Mouse (Mus musculus): Measurements from ENCODE around the gene Fyb. TPM values are rescaled to one million over a fixed set of nuclear protein-coding genes. Genes with fewer than 3 reads are reported as not detected.

The Fyb gene
- polyA plus RNA-seq, 1 experiment from 2014 or later, result 7.9 TPM

DNA sequence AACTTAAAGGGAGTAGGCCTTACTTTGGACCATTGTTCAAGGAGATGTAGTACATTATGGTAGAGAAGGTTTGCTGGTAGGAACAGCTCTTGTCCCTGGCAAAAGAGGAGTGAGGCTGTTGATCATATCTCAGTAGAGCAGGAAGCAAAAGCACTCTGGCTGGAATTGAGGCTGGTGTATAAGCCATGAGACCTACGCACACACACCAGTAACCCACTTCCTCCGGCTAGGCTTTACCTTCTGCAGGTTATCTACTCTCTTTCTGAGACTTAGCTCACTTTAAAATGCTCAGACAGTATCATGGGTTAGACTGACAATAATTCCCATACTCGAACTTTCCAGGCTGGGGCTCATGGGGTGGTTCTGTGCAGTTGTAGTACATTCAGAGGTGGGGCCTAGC, 2.7 kb downstream of the Fyb start:
- H3K9me3 ChIP-seq (ENCODE audit: control insufficient read depth, low read length), result no peaks in the 10 kb centered on the region
- no peak overlapping the region for H3K4me3 ChIP-seq (ENCODE audit: low read length)
- no peaks in the 10 kb centered on the region for H3K36me3 ChIP-seq (ENCODE audit: control insufficient read depth, insufficient read depth, low read length)
- no peak overlapping the region for H3K27ac ChIP-seq (ENCODE audit: low read length)
- 85% methylated on average over 3 of the region's 3 CpGs for WGBS
- ATAC-seq (ENCODE audit: low read depth), result no peak
- H3K4me2 ChIP-seq (ENCODE audit: low read depth, low read length), result no peak overlapping the region
- no peaks in the 10 kb centered on the region for H3K27me3 ChIP-seq (ENCODE audit: control insufficient read depth, insufficient read depth, low read depth, low read length)
- H3K9ac ChIP-seq (ENCODE audit: low read length), result no peak overlapping the region
- H3K4me1 ChIP-seq (replicated peaks; ENCODE audit: control insufficient read depth, insufficient read depth, low read length), result no peaks in the 10 kb centered on the region

DNA sequence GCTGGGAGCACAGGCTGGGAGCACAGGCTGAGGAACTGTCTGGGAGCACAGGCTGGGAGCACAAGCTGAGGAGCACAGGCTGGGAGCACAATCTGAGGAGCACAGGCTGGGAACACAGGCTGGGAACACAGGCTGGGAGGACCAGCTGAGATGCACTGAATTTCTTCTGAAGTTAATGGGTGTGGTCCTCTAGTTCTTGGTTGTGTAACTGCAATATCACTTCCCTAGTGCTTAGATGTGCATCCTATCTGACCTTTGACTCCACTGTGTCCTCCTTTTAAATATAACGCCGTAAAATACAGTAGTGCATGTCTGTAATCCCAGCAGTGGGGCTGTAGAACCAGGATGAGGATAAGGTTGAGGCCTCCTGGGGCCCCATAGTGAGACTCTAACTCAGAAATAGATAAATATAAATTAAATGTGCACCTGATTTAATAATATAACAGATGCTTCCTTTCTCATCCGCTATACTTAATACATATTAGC, 11.2 kb downstream of the Fyb start:
- ATAC-seq (ENCODE audit: low read depth), result no peak
- no peak overlapping the region for H3K9ac ChIP-seq (ENCODE audit: low read length)
- no peaks in the 10 kb centered on the region for H3K27me3 ChIP-seq (ENCODE audit: control insufficient read depth, insufficient read depth, low read depth, low read length)
- H3K9me3 ChIP-seq (ENCODE audit: control insufficient read depth, low read length), result no peaks in the 10 kb centered on the region
- H3K36me3 ChIP-seq (ENCODE audit: control insufficient read depth, insufficient read depth, low read length), result no peaks in the 10 kb centered on the region
- no peak overlapping the region for H3K4me3 ChIP-seq (ENCODE audit: low read length)
- no peak overlapping the region for H3K27ac ChIP-seq (ENCODE audit: low read length)
- no peak overlapping the region for H3K4me2 ChIP-seq (ENCODE audit: low read depth, low read length)
- no peaks in the 10 kb centered on the region for H3K4me1 ChIP-seq (replicated peaks; ENCODE audit: control insufficient read depth, insufficient read depth, low read length)
- WGBS, result 83% methylated on average over 3 of the region's 3 CpGs

DNA sequence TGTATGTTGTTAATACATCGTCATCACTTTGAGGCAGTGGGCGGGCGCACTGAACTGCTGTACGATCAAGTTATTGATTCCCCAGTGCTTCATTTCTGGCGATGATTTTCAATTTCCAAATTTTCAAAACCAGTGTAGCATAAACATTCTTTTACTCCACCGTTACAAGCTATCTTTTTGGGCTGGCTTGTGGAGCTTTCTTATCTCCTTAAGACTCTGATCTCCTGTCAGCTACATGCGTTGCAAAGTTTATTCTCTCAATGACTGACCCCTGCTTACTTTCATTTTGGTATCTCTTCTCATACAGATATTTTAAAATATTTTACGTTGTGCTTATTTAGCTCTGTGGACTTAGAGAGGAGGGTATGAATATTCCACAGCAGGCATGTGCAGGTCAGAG, 11.9 kb downstream of the Fyb start:
- Histone ChIP-seq H3K36me3 (ENCODE audit: control insufficient read depth, insufficient read depth, low read length) (no peaks in the 10 kb centered on the region), H3K4me2 (ENCODE audit: low read depth, low read length) (no peak overlapping the region), H3K27me3 (ENCODE audit: control insufficient read depth, insufficient read depth, low read depth, low read length) (no peaks in the 10 kb centered on the region), H3K9me3 (ENCODE audit: control insufficient read depth, low read length) (no peaks in the 10 kb centered on the region), H3K9ac (ENCODE audit: low read length) (no peak overlapping the region), H3K4me1 (replicated peaks; ENCODE audit: control insufficient read depth, insufficient read depth, low read length) (no peaks in the 10 kb centered on the region), H3K4me3 (ENCODE audit: low read length) (no peak overlapping the region), H3K27ac (ENCODE audit: low read length) (no peak overlapping the region)
- 57% methylated on average over 8 of the region's 8 CpGs for WGBS
- ATAC-seq (ENCODE audit: low read depth), result no peak

DNA sequence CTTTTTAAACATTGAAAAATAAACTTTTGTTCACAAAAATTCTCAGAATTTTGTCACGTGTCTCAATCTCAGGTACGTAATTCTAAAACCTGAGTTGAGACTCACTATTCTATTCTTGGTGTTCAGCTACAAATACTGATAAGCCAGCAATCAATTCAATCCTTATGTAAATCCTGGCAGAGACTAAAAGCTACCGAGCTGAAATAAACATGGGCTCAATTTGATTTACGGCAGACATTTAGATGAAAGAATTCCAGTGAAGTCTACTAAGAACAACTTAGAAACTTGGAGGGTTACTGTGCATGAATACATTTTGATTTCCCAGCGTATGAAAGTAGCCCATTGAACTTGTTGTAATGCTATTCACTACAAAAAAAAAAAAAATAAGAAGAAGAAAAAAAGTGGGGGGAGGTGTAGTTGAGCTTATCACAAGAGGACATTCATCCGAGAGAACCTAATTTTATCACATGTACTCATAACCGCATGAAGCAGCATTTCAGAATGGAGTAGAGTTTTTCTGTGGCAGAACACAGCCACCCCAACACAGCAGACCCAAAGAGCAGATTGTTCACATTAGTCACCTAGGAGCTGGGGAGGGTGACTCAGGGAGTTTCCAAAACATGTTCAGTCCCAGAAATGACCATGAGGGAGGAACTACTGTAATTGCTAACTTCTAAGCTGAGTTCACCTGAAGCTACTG, 17.1 kb downstream of the Fyb start:
- Histone ChIP-seq H3K4me3 (ENCODE audit: low read length) (no peak overlapping the region), H3K4me2 (ENCODE audit: low read depth, low read length) (no peak overlapping the region), H3K27ac (ENCODE audit: low read length) (no peak overlapping the region), H3K9me3 (ENCODE audit: control insufficient read depth, low read length) (no peaks in the 10 kb centered on the region), H3K4me1 (replicated peaks; ENCODE audit: control insufficient read depth, insufficient read depth, low read length) (no peaks in the 10 kb centered on the region), H3K9ac (ENCODE audit: low read length) (no peak overlapping the region), H3K36me3 (ENCODE audit: control insufficient read depth, insufficient read depth, low read length) (no peaks in the 10 kb centered on the region), H3K27me3 (ENCODE audit: control insufficient read depth, insufficient read depth, low read depth, low read length) (no peaks in the 10 kb centered on the region)
- no peak for ATAC-seq (ENCODE audit: low read depth)
- 29% methylated on average over 7 of the region's 7 CpGs for WGBS

DNA sequence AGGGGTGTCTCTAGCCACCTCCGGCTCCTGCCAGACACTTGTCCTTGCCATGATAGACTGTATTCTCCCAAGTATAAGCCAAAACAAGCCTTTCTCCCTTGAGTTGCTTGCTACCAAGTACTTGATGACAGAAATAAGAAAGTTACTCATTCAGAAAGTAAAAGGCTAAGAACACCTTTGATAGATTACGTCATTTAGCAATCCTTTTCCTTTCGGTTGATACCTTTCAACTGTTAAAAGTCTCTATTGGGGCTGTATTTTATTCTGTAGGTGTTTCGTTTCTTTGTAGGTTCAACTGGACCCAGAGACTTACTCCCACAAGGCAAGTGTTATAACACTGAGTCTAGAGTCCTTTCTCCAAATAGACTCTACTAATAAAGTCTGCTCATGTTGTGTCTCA, 26.3 kb downstream of the Fyb start:
- ATAC-seq (ENCODE audit: low read depth), result no peak
- Histone ChIP-seq H3K36me3 (ENCODE audit: control insufficient read depth, insufficient read depth, low read length) (no peaks in the 10 kb centered on the region), H3K9ac (ENCODE audit: low read length) (no peak overlapping the region), H3K4me3 (ENCODE audit: low read length) (no peak overlapping the region), H3K27ac (ENCODE audit: low read length) (no peak overlapping the region), H3K4me2 (ENCODE audit: low read depth, low read length) (no peak overlapping the region), H3K4me1 (replicated peaks; ENCODE audit: control insufficient read depth, insufficient read depth, low read length) (no peaks in the 10 kb centered on the region), H3K9me3 (ENCODE audit: control insufficient read depth, low read length) (no peaks in the 10 kb centered on the region), H3K27me3 (ENCODE audit: control insufficient read depth, insufficient read depth, low read depth, low read length) (no peaks in the 10 kb centered on the region)
- WGBS, result 82% methylated on average over 4 of the region's 4 CpGs

DNA sequence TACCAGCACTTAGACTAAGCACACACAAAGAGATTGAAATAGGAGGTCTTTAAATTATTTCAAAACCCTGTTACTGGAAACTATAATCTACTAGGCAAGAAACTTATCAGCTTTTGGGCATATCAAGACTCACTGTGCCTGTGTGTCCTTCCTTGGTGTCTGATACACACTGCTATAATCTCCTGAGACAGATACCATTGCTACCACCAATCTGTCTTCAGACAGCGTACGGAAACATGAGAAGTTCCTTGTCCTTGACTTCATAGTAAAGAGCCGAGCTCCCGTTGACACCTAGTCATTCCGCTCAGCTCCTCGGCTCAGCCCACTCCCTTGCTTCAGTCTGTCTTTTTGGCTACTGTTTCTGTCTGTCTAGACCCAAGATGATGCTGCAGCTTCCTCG, 29.2 kb downstream of the Fyb start:
- no peak overlapping the region for H3K4me3 ChIP-seq (ENCODE audit: low read length)
- 75% methylated on average over 7 of the region's 7 CpGs for WGBS
- no peaks in the 10 kb centered on the region for H3K4me1 ChIP-seq (replicated peaks; ENCODE audit: control insufficient read depth, insufficient read depth, low read length)
- no peaks in the 10 kb centered on the region for H3K36me3 ChIP-seq (ENCODE audit: control insufficient read depth, insufficient read depth, low read length)
- H3K27ac ChIP-seq (ENCODE audit: low read length), result no peak overlapping the region
- no peaks in the 10 kb centered on the region for H3K27me3 ChIP-seq (ENCODE audit: control insufficient read depth, insufficient read depth, low read depth, low read length)
- no peak overlapping the region for H3K9ac ChIP-seq (ENCODE audit: low read length)
- no peak for ATAC-seq (ENCODE audit: low read depth)
- H3K4me2 ChIP-seq (ENCODE audit: low read depth, low read length), result no peak overlapping the region
- no peaks in the 10 kb centered on the region for H3K9me3 ChIP-seq (ENCODE audit: control insufficient read depth, low read length)

DNA sequence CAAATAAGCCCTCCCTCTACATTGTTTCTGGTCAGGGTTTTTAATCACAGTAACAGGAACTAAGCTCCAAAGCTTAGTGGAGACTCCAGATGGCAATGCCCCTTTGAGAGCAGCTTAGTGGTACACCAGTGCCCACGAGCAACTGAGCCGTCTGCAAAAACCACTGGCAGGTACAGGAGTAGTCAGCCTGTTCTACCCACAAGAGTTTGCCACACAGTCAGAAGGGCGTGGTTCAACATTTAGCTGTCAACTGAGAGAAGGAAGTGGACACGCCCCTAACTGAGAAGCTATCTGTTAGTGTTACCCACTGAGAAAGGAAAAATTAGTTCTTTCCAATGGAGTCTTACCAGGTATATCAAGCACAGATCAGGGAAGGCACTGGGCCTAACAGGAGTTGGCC, 32.1 kb downstream of the Fyb start:
- H3K9ac ChIP-seq (ENCODE audit: low read length), result no peak overlapping the region
- H3K27me3 ChIP-seq (ENCODE audit: control insufficient read depth, insufficient read depth, low read depth, low read length), result no peaks in the 10 kb centered on the region
- no peaks in the 10 kb centered on the region for H3K9me3 ChIP-seq (ENCODE audit: control insufficient read depth, low read length)
- no peak overlapping the region for H3K4me3 ChIP-seq (ENCODE audit: low read length)
- no peak overlapping the region for H3K4me2 ChIP-seq (ENCODE audit: low read depth, low read length)
- no peaks in the 10 kb centered on the region for H3K36me3 ChIP-seq (ENCODE audit: control insufficient read depth, insufficient read depth, low read length)
- WGBS, result 74% methylated on average over 4 of the region's 4 CpGs
- ATAC-seq (ENCODE audit: low read depth), result no peak
- peaks cover 3% of the 10 kb centered on the region; the same call in 1 of the 2 replicates for H3K4me1 ChIP-seq (replicated peaks; ENCODE audit: control insufficient read depth, insufficient read depth, low read length)
- no peak overlapping the region for H3K27ac ChIP-seq (ENCODE audit: low read length)

DNA sequence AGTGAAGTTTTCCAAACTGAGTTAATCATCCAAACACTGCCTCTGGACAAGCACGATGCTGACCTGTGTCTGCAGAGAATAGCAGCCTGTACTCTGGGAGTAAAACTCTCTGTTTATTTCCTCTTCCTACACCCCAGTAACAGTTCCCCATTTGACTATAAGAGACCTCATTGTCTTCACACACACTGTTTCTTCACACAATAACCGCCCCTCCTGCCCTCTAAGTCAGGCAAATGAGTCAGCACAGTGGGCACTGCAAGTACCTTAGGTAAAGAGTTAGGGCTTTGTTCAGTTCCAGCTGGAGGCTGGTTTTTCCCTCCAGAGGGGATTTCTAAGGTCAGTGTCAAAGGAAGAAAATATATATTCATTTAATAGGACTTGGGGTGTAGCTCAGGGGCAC, 32.9 kb downstream of the Fyb start:
- Histone ChIP-seq H3K27me3 (ENCODE audit: control insufficient read depth, insufficient read depth, low read depth, low read length) (no peaks in the 10 kb centered on the region), H3K4me2 (ENCODE audit: low read depth, low read length) (no peak overlapping the region), H3K9me3 (ENCODE audit: control insufficient read depth, low read length) (no peaks in the 10 kb centered on the region), H3K9ac (ENCODE audit: low read length) (no peak overlapping the region), H3K27ac (ENCODE audit: low read length) (no peak overlapping the region), H3K36me3 (ENCODE audit: control insufficient read depth, insufficient read depth, low read length) (no peaks in the 10 kb centered on the region), H3K4me1 (replicated peaks; ENCODE audit: control insufficient read depth, insufficient read depth, low read length) (peaks cover 7% of the 10 kb centered on the region; the same call in 1 of the 2 replicates), H3K4me3 (ENCODE audit: low read length) (no peak overlapping the region)
- WGBS, result 52% methylated on average over 2 of the region's 2 CpGs
- ATAC-seq (ENCODE audit: low read depth), result no peak

DNA sequence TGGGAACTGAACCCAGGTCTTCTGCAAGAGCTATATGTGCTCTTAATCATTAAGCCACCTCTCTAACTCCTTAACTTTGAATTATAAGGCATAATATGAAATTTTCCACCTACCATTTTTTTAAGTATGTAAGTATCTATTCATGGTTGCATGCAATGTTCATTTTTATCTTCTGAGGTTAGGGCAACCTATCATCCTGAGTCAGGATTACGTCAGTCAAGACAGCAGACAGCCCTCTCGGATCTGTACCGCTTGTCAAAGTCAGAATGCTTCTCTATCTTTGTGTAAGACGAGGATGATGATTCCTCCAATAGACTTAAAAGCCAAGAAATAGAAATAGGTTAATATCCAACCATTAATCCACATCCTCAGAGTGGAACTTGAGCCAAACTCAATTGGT, 33.6 kb downstream of the Fyb start:
- Histone ChIP-seq H3K9me3 (ENCODE audit: control insufficient read depth, low read length) (no peaks in the 10 kb centered on the region), H3K4me3 (ENCODE audit: low read length) (no peak overlapping the region), H3K9ac (ENCODE audit: low read length) (no peak overlapping the region), H3K27me3 (ENCODE audit: control insufficient read depth, insufficient read depth, low read depth, low read length) (no peaks in the 10 kb centered on the region), H3K4me2 (ENCODE audit: low read depth, low read length) (no peak overlapping the region), H3K27ac (ENCODE audit: low read length) (no peak overlapping the region), H3K36me3 (ENCODE audit: control insufficient read depth, insufficient read depth, low read length) (no peaks in the 10 kb centered on the region), H3K4me1 (replicated peaks; ENCODE audit: control insufficient read depth, insufficient read depth, low read length) (peaks cover 9% of the 10 kb centered on the region; the same call in 1 of the 2 replicates)
- no peak for ATAC-seq (ENCODE audit: low read depth)
- 87% methylated on average over 4 of the region's 4 CpGs for WGBS
